Mouse (Mus musculus) E14TG2a.4 (cell line): ENCODE data around the gene Trim13.

Source experiments
- CTCF ChIP-seq: conservative IDR thresholded peaks from 2 replicates; pipeline ENCODE4 v1.5.1; 2014; ENCODE audit warnings: low read length
- NANOG ChIP-seq: IDR thresholded peaks from 2 replicates; pipeline ENCODE4 v1.6.1; 2014; ENCODE audit warnings: borderline replicate concordance, low read length, mixed read lengths

GRCm38 (mm10) chr14:61635969-61636368 is 37.9 kb downstream of the Trim13 start:
- TF ChIP-seq CTCF = no peak
- TF ChIP-seq NANOG = no peak
